Mouse (Mus musculus): ENCODE measurements around the gene Gp1bb. TPM values are rescaled to one million over a fixed set of nuclear protein-coding genes. Genes with fewer than 3 reads are reported as not detected.

The Gp1bb gene
- polyA plus RNA-seq, 1 experiment = 580 TPM

- H3K4me3 ChIP-seq (ENCODE audit: low read depth, low read length) = no peak overlapping the region
- WGBS = 90% methylated on average over 5 of the region's 5 CpGs
- H3K4me1 ChIP-seq (ENCODE audit: control insufficient read depth, insufficient read depth, insufficient read length, low read length) = peaks cover 49% of the 10 kb centered on the region
- no peaks in the 10 kb centered on the region for H3K36me3 ChIP-seq (ENCODE audit: control insufficient read depth, insufficient read depth, low read length)
- TF ChIP-seq CTCF (IDR thresholded peaks at IDR 0.05; ENCODE audit: extremely low read depth, insufficient read length, insufficient replicate concordance, low read depth, low read length) = no peak
- TF ChIP-seq POLR2A (IDR thresholded peaks at IDR 0.05; ENCODE audit: low read depth, low read length) = no peak
- no peak overlapping the region for H3K27ac ChIP-seq (ENCODE audit: insufficient read depth, low read depth, low read length)
- H3K27me3 ChIP-seq (ENCODE audit: control insufficient read depth, insufficient read depth, low read length) = no peaks in the 10 kb centered on the region
Measured at GRCm38 (mm10) chr16:18636401-18636800, 14.2 kb upstream of the Gp1bb start.

- Histone ChIP-seq H3K27me3 (ENCODE audit: control insufficient read depth, insufficient read depth, low read length) (no peaks in the 10 kb centered on the region), H3K4me3 (ENCODE audit: low read depth, low read length) (no peak overlapping the region), H3K4me1 (ENCODE audit: control insufficient read depth, insufficient read depth, insufficient read length, low read length) (peaks cover 43% of the 10 kb centered on the region), H3K36me3 (ENCODE audit: control insufficient read depth, insufficient read depth, low read length) (0 out of 2 replicates have a peak, but pooled peaks cover 1% of the 10 kb centered on the region), H3K27ac (ENCODE audit: insufficient read depth, low read depth, low read length) (peak overlapping the region; percentile 91)
- TF ChIP-seq CTCF (IDR thresholded peaks at IDR 0.05; ENCODE audit: extremely low read depth, insufficient read length, insufficient replicate concordance, low read depth, low read length) (no peak), POLR2A (IDR thresholded peaks at IDR 0.05; ENCODE audit: low read depth, low read length) (no peak)
- WGBS = 8% methylated on average over 1 of the region's 1 CpGs
Measured at GRCm38 (mm10) chr16:18633333-18633732, 11.1 kb upstream of the Gp1bb start.

- 0 out of 2 replicates have a peak, but pooled peaks cover 4% of the 10 kb centered on the region for H3K36me3 ChIP-seq (ENCODE audit: control insufficient read depth, insufficient read depth, low read length)
- no peak overlapping the region for H3K4me3 ChIP-seq (ENCODE audit: low read depth, low read length)
- WGBS = 34% methylated on average over 2 of the region's 2 CpGs
- H3K4me1 ChIP-seq (ENCODE audit: control insufficient read depth, insufficient read depth, insufficient read length, low read length) = peaks cover 38% of the 10 kb centered on the region
- TF ChIP-seq POLR2A (IDR thresholded peaks at IDR 0.05; ENCODE audit: low read depth, low read length) (no peak), CTCF (IDR thresholded peaks at IDR 0.05; ENCODE audit: extremely low read depth, insufficient read length, insufficient replicate concordance, low read depth, low read length) (no peak)
- H3K27me3 ChIP-seq (ENCODE audit: control insufficient read depth, insufficient read depth, low read length) = no peaks in the 10 kb centered on the region
- H3K27ac ChIP-seq (ENCODE audit: insufficient read depth, low read depth, low read length) = peak overlapping the region; percentile 91
Measured at GRCm38 (mm10) chr16:18632816-18633215, 10.6 kb upstream of the Gp1bb start.

- TF ChIP-seq CTCF (IDR thresholded peaks at IDR 0.05; ENCODE audit: extremely low read depth, insufficient read length, insufficient replicate concordance, low read depth, low read length) (no peak), POLR2A (IDR thresholded peaks at IDR 0.05; ENCODE audit: low read depth, low read length) (no peak)
- 15% methylated on average over 3 of the region's 3 CpGs for WGBS
- Histone ChIP-seq H3K4me3 (ENCODE audit: low read depth, low read length) (no peak overlapping the region), H3K4me1 (ENCODE audit: control insufficient read depth, insufficient read depth, insufficient read length, low read length) (peaks cover 33% of the 10 kb centered on the region), H3K27me3 (ENCODE audit: control insufficient read depth, insufficient read depth, low read length) (no peaks in the 10 kb centered on the region), H3K36me3 (ENCODE audit: control insufficient read depth, insufficient read depth, low read length) (0 out of 2 replicates have a peak, but pooled peaks cover 9% of the 10 kb centered on the region), H3K27ac (ENCODE audit: insufficient read depth, low read depth, low read length) (peak overlapping the region; percentile 91)
Measured at GRCm38 (mm10) chr16:18632059-18632458, 9.9 kb upstream of the Gp1bb start.

- TF ChIP-seq CTCF (IDR thresholded peaks at IDR 0.05; ENCODE audit: extremely low read depth, insufficient read length, insufficient replicate concordance, low read depth, low read length) = no peak
- no peak for TF ChIP-seq POLR2A (IDR thresholded peaks at IDR 0.05; ENCODE audit: low read depth, low read length)
- peak overlapping the region; percentile 91 for H3K27ac ChIP-seq (ENCODE audit: insufficient read depth, low read depth, low read length)
- H3K36me3 ChIP-seq (ENCODE audit: control insufficient read depth, insufficient read depth, low read length) = peaks cover 12% of the 10 kb centered on the region
- H3K4me1 ChIP-seq (ENCODE audit: control insufficient read depth, insufficient read depth, insufficient read length, low read length) = peaks cover 30% of the 10 kb centered on the region
- H3K4me3 ChIP-seq (ENCODE audit: low read depth, low read length) = no peak overlapping the region
- H3K27me3 ChIP-seq (ENCODE audit: control insufficient read depth, insufficient read depth, low read length) = no peaks in the 10 kb centered on the region
- 29% methylated on average over 7 of the region's 7 CpGs for WGBS
Measured at GRCm38 (mm10) chr16:18631141-18631540, 8.9 kb upstream of the Gp1bb start.

- Histone ChIP-seq H3K36me3 (ENCODE audit: control insufficient read depth, insufficient read depth, low read length) (peaks cover 21% of the 10 kb centered on the region), H3K4me3 (ENCODE audit: low read depth, low read length) (peak overlapping the region; percentile 95), H3K27ac (ENCODE audit: insufficient read depth, low read depth, low read length) (peak overlapping the region; percentile 91), H3K27me3 (ENCODE audit: control insufficient read depth, insufficient read depth, low read length) (no peaks in the 10 kb centered on the region), H3K4me1 (ENCODE audit: control insufficient read depth, insufficient read depth, insufficient read length, low read length) (peaks cover 35% of the 10 kb centered on the region)
- no peak for TF ChIP-seq CTCF (IDR thresholded peaks at IDR 0.05; ENCODE audit: extremely low read depth, insufficient read length, insufficient replicate concordance, low read depth, low read length)
- 26% methylated on average over 5 of the region's 5 CpGs for WGBS
Measured at GRCm38 (mm10) chr16:18630291-18630690, 8.1 kb upstream of the Gp1bb start.

GRCm38 (mm10) chr16:18629390-18630231, 7.4 kb upstream of the Gp1bb start, which contains the start of gene Sept5:
Sept5 (minus strand) TSS chr16:18629954.
- Histone ChIP-seq H3K36me3 (ENCODE audit: control insufficient read depth, insufficient read depth, low read length) (peaks cover 27% of the 10 kb centered on the region), H3K27ac (ENCODE audit: insufficient read depth, low read depth, low read length) (peak within 1 kb of the TSS; percentile 97), H3K4me1 (ENCODE audit: control insufficient read depth, insufficient read depth, insufficient read length, low read length) (peaks cover 35% of the 10 kb centered on the region), H3K27me3 (ENCODE audit: control insufficient read depth, insufficient read depth, low read length) (no peaks in the 10 kb centered on the region), H3K4me3 (ENCODE audit: low read depth, low read length) (peak within 1 kb of the TSS; percentile 95)
- TF ChIP-seq CTCF (IDR thresholded peaks at IDR 0.05; ENCODE audit: extremely low read depth, insufficient read length, insufficient replicate concordance, low read depth, low read length) (no peak), POLR2A (IDR thresholded peaks at IDR 0.05; ENCODE audit: low read depth, low read length) (peak; percentile 27)
- under 1% methylated on average over 73 of the region's 93 CpGs for WGBS

Data from small intestine, adult 2 months (tissue).